Mouse (Mus musculus): ENCODE results near the gene 5730455P16Rik.
"Not testable (repeated sequence)": the region's sequence is repeated elsewhere in the genome, so short reads cannot be mapped to it uniquely, and the experiment has no call there.

The 5730455P16Rik gene

GRCm38 (mm10) chr11:80379184-80379583 is 1.4 kb upstream of the 5730455P16Rik start:
- DNase-seq (ENCODE audit: low spot score) = not testable (repeated sequence)

- not testable (repeated sequence) for DNase-seq (ENCODE audit: low spot score)
These were observed 726 bp upstream of the 5730455P16Rik start for GRCm38 (mm10) chr11:80378452-80379068.

GRCm38 (mm10) chr11:80376651-80377050 is 1.2 kb downstream of the 5730455P16Rik start:
- no peak for DNase-seq (ENCODE audit: low spot score)

GRCm38 (mm10) chr11:80368949-80369348 is 8.9 kb downstream of the 5730455P16Rik start:
- no peak for DNase-seq (ENCODE audit: low spot score)

GRCm38 (mm10) chr11:80354832-80355231 is 23.0 kb downstream of the 5730455P16Rik start:
- no peak for DNase-seq (ENCODE audit: low spot score)

GRCm38 (mm10) chr11:80351832-80352430 is 25.9 kb downstream of the 5730455P16Rik start:
- DNase-seq (ENCODE audit: low spot score) = peak; percentile 88

- no peak for DNase-seq (ENCODE audit: low spot score)
These were observed 35.4 kb downstream of the 5730455P16Rik start for GRCm38 (mm10) chr11:80342482-80342881.

GRCm38 (mm10) chr11:80336351-80336730 is 41.5 kb downstream of the 5730455P16Rik start:
- DNase-seq (ENCODE audit: low spot score) = no peak

GRCm38 (mm10) chr11:80335609-80336350 is 42.1 kb downstream of the 5730455P16Rik start:
- DNase-seq (ENCODE audit: low spot score) = no peak

GRCm38 (mm10) chr11:80332709-80333400 is 45.0 kb downstream of the 5730455P16Rik start:
- DNase-seq (ENCODE audit: low spot score) = no peak

- DNase-seq (ENCODE audit: low spot score) = no peak
These were observed 53.2 kb downstream of the 5730455P16Rik start for GRCm38 (mm10) chr11:80324636-80325035.

- DNase-seq (ENCODE audit: low spot score) = no peak
These were observed 54.6 kb downstream of the 5730455P16Rik start for GRCm38 (mm10) chr11:80323255-80323654.

GRCm38 (mm10) chr11:80315743-80316639 is 61.8 kb downstream of the 5730455P16Rik start:
- DNase-seq (ENCODE audit: low spot score) = no peak

GRCm38 (mm10) chr11:80313944-80314343 is 63.9 kb downstream of the 5730455P16Rik start:
- DNase-seq (ENCODE audit: low spot score) = no peak

- no peak for DNase-seq (ENCODE audit: low spot score)
These were observed 64.4 kb downstream of the 5730455P16Rik start for GRCm38 (mm10) chr11:80313462-80313861.

GRCm38 (mm10) chr11:80312565-80312964 is 65.3 kb downstream of the 5730455P16Rik start:
- no peak for DNase-seq (ENCODE audit: low spot score)

- no peak for DNase-seq (ENCODE audit: low spot score)
These were observed 65.8 kb downstream of the 5730455P16Rik start for GRCm38 (mm10) chr11:80312049-80312448.

GRCm38 (mm10) chr11:80311271-80311670 is 66.6 kb downstream of the 5730455P16Rik start:
- no peak for DNase-seq (ENCODE audit: low spot score)

Measured in urinary bladder, postnatal 14 days (tissue).